Mouse (Mus musculus): Measurements from ENCODE around the gene Tbkbp1. TPM values are rescaled to one million over a fixed set of nuclear protein-coding genes. Genes with fewer than 3 reads are reported as not detected.
A peak's percentile ranks its signal among the peaks of the same experiment; 100 is the strongest.

The Tbkbp1 gene
- polyA plus RNA-seq, 1 experiment from 2014 or later, result 10.8 TPM

- Histone ChIP-seq H3K27me3 (ENCODE audit: insufficient read depth, low read length) (peaks cover 11% of the 10 kb centered on the region; the same call in 1 of the 2 replicates), H3K36me3 (ENCODE audit: insufficient read depth) (peaks cover 65% of the 10 kb centered on the region), H3K9me3 (ENCODE audit: low read depth, low read length) (no peaks in the 10 kb centered on the region), H3K27ac (ENCODE audit: low read depth) (no peak overlapping the region), H3K4me2 (no peak overlapping the region), H3K4me1 (ENCODE audit: insufficient read depth) (0 out of 2 replicates have a peak, but pooled peaks cover 5% of the 10 kb centered on the region), H3K4me3 (ENCODE audit: low read depth, low read length) (no peak overlapping the region), H3K9ac (no peak overlapping the region)
- DNase-seq, result no peak
- 64% methylated on average over 4 of the region's 4 CpGs for WGBS
- no peak for ATAC-seq (ENCODE audit: insufficient read depth)
- TF ChIP-seq CTCF (IDR thresholded peaks at IDR 0.05; ENCODE audit: low read depth), result no peak
These were observed 10.5 kb downstream of the Tbkbp1 start for GRCm38 (mm10) chr11:97140811-97141210.

- no peak for TF ChIP-seq CTCF (IDR thresholded peaks at IDR 0.05; ENCODE audit: low read depth)
- DNase-seq (no peak), ATAC-seq (ENCODE audit: insufficient read depth) (no peak)
- peak overlapping the region; percentile 34 for H3K4me3 ChIP-seq (ENCODE audit: low read depth, low read length)
- peaks cover 51% of the 10 kb centered on the region; the same call in 1 of the 2 replicates for H3K36me3 ChIP-seq (ENCODE audit: insufficient read depth)
- WGBS, result 30% methylated on average over 15 of the region's 15 CpGs
- peaks cover 11% of the 10 kb centered on the region; the same call in 1 of the 2 replicates for H3K27me3 ChIP-seq (ENCODE audit: insufficient read depth, low read length)
- H3K4me1 ChIP-seq (ENCODE audit: insufficient read depth), result 0 out of 2 replicates have a peak, but pooled peaks cover 5% of the 10 kb centered on the region
- no peaks in the 10 kb centered on the region for H3K9me3 ChIP-seq (ENCODE audit: low read depth, low read length)
- no peak overlapping the region for H3K27ac ChIP-seq (ENCODE audit: low read depth)
- peak overlapping the region; percentile 48 for H3K9ac ChIP-seq
- peak overlapping the region; percentile 65 for H3K4me2 ChIP-seq
These were observed 12.0 kb downstream of the Tbkbp1 start for GRCm38 (mm10) chr11:97139256-97139655.

GRCm38 (mm10) chr11:97138554-97139226 lies 12.6 kb downstream of the Tbkbp1 start:
- DNase-seq, result peak; percentile 66

GRCm38 (mm10) chr11:97133270-97133669 lies 18.0 kb downstream of the Tbkbp1 start:
- H3K27ac ChIP-seq (ENCODE audit: low read depth), result no peak overlapping the region
- H3K36me3 ChIP-seq (ENCODE audit: insufficient read depth), result peaks cover 17% of the 10 kb centered on the region; the same call in 1 of the 2 replicates
- no peaks in the 10 kb centered on the region for H3K4me1 ChIP-seq (ENCODE audit: insufficient read depth)
- ATAC-seq (ENCODE audit: insufficient read depth) (no peak), DNase-seq (no peak)
- no peak for TF ChIP-seq CTCF (IDR thresholded peaks at IDR 0.05; ENCODE audit: low read depth)
- H3K4me2 ChIP-seq, result no peak overlapping the region
- WGBS, result 36% methylated on average over 5 of the region's 5 CpGs
- H3K9ac ChIP-seq, result no peak overlapping the region
- no peak overlapping the region for H3K4me3 ChIP-seq (ENCODE audit: low read depth, low read length)
- peaks cover 9% of the 10 kb centered on the region; the same call in 1 of the 2 replicates for H3K27me3 ChIP-seq (ENCODE audit: insufficient read depth, low read length)
- no peaks in the 10 kb centered on the region for H3K9me3 ChIP-seq (ENCODE audit: low read depth, low read length)

More at GRCm38 (mm10) chr11:97138554-97139226, 12.6 kb downstream of the Tbkbp1 start:
- 0 out of 2 replicates have a peak, but pooled peaks cover 5% of the 10 kb centered on the region for H3K4me1 ChIP-seq (ENCODE audit: insufficient read depth)
- H3K9me3 ChIP-seq (ENCODE audit: low read depth, low read length), result no peaks in the 10 kb centered on the region
- 16% methylated on average over 66 of the region's 69 CpGs for WGBS
- H3K27ac ChIP-seq (ENCODE audit: low read depth), result no peak overlapping the region
- peaks cover 11% of the 10 kb centered on the region; the same call in 1 of the 2 replicates for H3K27me3 ChIP-seq (ENCODE audit: insufficient read depth, low read length)
- H3K36me3 ChIP-seq (ENCODE audit: insufficient read depth), result peaks cover 47% of the 10 kb centered on the region; the same call in 1 of the 2 replicates
- H3K9ac ChIP-seq, result peak overlapping the region; percentile 48
- no peak for TF ChIP-seq CTCF (IDR thresholded peaks at IDR 0.05; ENCODE audit: low read depth)
- ATAC-seq (ENCODE audit: insufficient read depth), result peak; percentile 28
- peak overlapping the region; percentile 65 for H3K4me2 ChIP-seq
- peak overlapping the region; percentile 34 for H3K4me3 ChIP-seq (ENCODE audit: low read depth, low read length)

GRCm38 (mm10) chr11:97132185-97132584 lies 19.1 kb downstream of the Tbkbp1 start:
- no peak overlapping the region for H3K4me2 ChIP-seq
- DNase-seq (no peak), ATAC-seq (ENCODE audit: insufficient read depth) (no peak)
- no peak for TF ChIP-seq CTCF (IDR thresholded peaks at IDR 0.05; ENCODE audit: low read depth)
- H3K36me3 ChIP-seq (ENCODE audit: insufficient read depth), result peaks cover 12% of the 10 kb centered on the region; the same call in 1 of the 2 replicates
- 13% methylated on average over 6 of the region's 6 CpGs for WGBS
- H3K9ac ChIP-seq, result no peak overlapping the region
- no peak overlapping the region for H3K27ac ChIP-seq (ENCODE audit: low read depth)
- H3K4me3 ChIP-seq (ENCODE audit: low read depth, low read length), result no peak overlapping the region
- no peaks in the 10 kb centered on the region for H3K27me3 ChIP-seq (ENCODE audit: insufficient read depth, low read length)
- H3K4me1 ChIP-seq (ENCODE audit: insufficient read depth), result 0 out of 2 replicates have a peak, but pooled peaks cover 3% of the 10 kb centered on the region
- no peaks in the 10 kb centered on the region for H3K9me3 ChIP-seq (ENCODE audit: low read depth, low read length)

- Histone ChIP-seq H3K36me3 (ENCODE audit: insufficient read depth) (peaks cover 7% of the 10 kb centered on the region; the same call in 1 of the 2 replicates), H3K4me1 (ENCODE audit: insufficient read depth) (0 out of 2 replicates have a peak, but pooled peaks cover 3% of the 10 kb centered on the region), H3K9me3 (ENCODE audit: low read depth, low read length) (no peaks in the 10 kb centered on the region), H3K4me2 (no peak overlapping the region), H3K27ac (ENCODE audit: low read depth) (no peak overlapping the region), H3K27me3 (ENCODE audit: insufficient read depth, low read length) (no peaks in the 10 kb centered on the region), H3K4me3 (ENCODE audit: low read depth, low read length) (no peak overlapping the region), H3K9ac (no peak overlapping the region)
- no peak for ATAC-seq (ENCODE audit: insufficient read depth)
- TF ChIP-seq CTCF (IDR thresholded peaks at IDR 0.05; ENCODE audit: low read depth), result no peak
- no peak for DNase-seq
- WGBS, result 62% methylated on average over 2 of the region's 2 CpGs
These were observed 19.6 kb downstream of the Tbkbp1 start for GRCm38 (mm10) chr11:97131683-97132082.

GRCm38 (mm10) chr11:97130318-97130717 lies 21.0 kb downstream of the Tbkbp1 start:
- Histone ChIP-seq H3K4me3 (ENCODE audit: low read depth, low read length) (no peak overlapping the region), H3K27ac (ENCODE audit: low read depth) (no peak overlapping the region), H3K4me1 (ENCODE audit: insufficient read depth) (0 out of 2 replicates have a peak, but pooled peaks cover 3% of the 10 kb centered on the region), H3K9ac (no peak overlapping the region), H3K27me3 (ENCODE audit: insufficient read depth, low read length) (no peaks in the 10 kb centered on the region), H3K4me2 (no peak overlapping the region), H3K9me3 (ENCODE audit: low read depth, low read length) (no peaks in the 10 kb centered on the region), H3K36me3 (ENCODE audit: insufficient read depth) (no peaks in the 10 kb centered on the region)
- no peak for DNase-seq
- ATAC-seq (ENCODE audit: insufficient read depth), result no peak
- no peak for TF ChIP-seq CTCF (IDR thresholded peaks at IDR 0.05; ENCODE audit: low read depth)
- 65% methylated on average over 7 of the region's 7 CpGs for WGBS
